Mouse (Mus musculus): ENCODE measurements around the gene Mtcl1.

Mtcl1 gene

GRCm38 (mm10) chr17:66449460-66450341 is at the start of gene Mtcl1:
Gene Mtcl1, minus strand, starts transcription at chr17:66449750.
- in situ Hi-C loops (cut with MboI; ENCODE audit: low sequenced_read_pairs), result no loop called here

- in situ Hi-C loops (cut with MboI; ENCODE audit: low sequenced_read_pairs), result no loop called here
These were observed 49.0 kb upstream of the Mtcl1 start for GRCm38 (mm10) chr17:66498598-66498997.

- in situ Hi-C loops (cut with MboI; ENCODE audit: low sequenced_read_pairs), result no loop called here
These were observed 47.0 kb upstream of the Mtcl1 start for GRCm38 (mm10) chr17:66496589-66496988.

GRCm38 (mm10) chr17:66490022-66490601 is 40.6 kb upstream of the Mtcl1 start:
- in situ Hi-C loops (cut with MboI; ENCODE audit: low sequenced_read_pairs), result no loop called here

DNA sequence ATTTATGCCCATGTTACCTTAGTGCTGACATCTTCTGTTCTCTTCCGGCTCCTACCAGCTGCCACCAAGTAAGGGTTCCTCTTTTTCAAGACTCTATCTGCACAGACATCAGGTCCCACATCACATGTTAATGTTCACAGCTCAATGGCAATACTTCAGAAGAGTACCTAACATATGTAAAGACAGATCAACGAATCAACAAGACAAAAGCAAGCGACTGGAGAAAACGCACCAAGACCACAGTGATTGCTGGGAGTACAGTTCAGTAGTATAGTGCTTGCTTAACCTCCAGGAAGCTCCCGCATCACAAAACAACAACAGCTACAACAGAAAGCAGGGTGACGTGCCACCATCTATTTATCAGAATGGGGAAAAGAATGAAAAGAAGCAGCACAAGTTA is 37.0 kb upstream of the Mtcl1 start:
- in situ Hi-C loops (cut with MboI; ENCODE audit: low sequenced_read_pairs), result loop anchor here (5.0 kb wide), 1 partner anchor 249 kb away; no protein-coding TSS in a partner anchor

GRCm38 (mm10) chr17:66485742-66486141 is 36.2 kb upstream of the Mtcl1 start:
- in situ Hi-C loops (cut with MboI; ENCODE audit: low sequenced_read_pairs), result loop anchor here (5.0 kb wide), 1 partner anchor 248 kb away; no protein-coding TSS in a partner anchor

DNA sequence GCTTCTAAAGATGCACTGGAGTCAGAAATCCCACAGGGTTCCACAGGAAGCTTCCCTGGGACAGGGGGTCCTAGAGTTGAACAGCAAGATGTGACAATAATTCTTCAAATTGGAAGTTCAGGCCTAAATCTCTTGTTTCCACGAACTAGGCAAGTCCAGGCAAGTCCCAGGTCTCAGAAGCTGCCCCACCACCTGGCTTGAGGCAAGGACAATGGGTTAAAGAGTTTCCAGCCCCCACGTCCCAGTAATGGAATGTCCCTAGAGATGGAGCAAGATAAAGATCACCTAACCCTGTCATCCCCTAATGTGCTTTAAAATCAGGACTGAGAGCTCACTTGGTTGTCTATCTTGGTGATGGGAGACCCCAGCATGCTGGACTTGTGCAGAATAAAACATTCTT is 35.4 kb upstream of the Mtcl1 start:
- in situ Hi-C loops (cut with MboI; ENCODE audit: low sequenced_read_pairs), result loop anchor here (5.0 kb wide), 1 partner anchor 248 kb away; no protein-coding TSS in a partner anchor

DNA sequence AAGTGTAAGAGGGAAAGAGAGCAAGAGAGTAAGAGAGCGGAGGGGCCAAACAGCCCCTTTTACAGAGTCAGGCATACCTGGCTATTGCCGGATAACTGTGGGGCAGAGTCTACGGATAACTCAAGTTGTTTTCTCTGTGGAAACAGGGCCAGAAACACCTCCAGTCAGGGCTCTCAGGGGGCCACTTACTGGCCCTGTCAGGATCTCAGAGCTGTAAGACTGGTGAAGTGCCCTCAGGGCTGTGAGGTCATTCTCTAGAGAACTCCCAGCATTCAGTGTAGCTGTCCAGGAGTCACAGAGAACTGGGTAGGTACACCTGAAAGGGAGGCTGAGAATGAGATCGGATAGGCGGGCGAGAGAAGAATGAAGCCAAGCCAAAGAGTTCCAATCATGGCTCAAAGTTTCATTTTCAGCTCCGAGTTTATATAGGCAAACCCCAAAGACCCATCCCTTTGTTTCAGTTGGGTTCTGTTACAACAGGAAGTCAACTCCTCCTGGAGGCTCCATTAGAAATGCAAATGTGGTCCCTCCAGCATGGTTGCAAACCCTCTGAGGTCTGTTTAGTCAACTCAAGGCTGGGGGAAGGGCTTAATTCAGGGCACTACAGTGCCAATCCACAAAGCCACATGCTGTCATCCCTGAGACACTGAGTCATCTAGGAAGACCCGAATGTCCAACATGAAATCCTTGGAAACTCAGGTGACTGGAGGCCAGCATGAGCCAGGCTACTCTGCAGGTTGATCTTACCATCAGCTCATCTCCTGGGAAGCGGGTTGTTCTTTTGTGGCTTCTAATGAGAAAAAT is 34.3 kb upstream of the Mtcl1 start:
- in situ Hi-C loops (cut with MboI; ENCODE audit: low sequenced_read_pairs), result no loop called here

DNA sequence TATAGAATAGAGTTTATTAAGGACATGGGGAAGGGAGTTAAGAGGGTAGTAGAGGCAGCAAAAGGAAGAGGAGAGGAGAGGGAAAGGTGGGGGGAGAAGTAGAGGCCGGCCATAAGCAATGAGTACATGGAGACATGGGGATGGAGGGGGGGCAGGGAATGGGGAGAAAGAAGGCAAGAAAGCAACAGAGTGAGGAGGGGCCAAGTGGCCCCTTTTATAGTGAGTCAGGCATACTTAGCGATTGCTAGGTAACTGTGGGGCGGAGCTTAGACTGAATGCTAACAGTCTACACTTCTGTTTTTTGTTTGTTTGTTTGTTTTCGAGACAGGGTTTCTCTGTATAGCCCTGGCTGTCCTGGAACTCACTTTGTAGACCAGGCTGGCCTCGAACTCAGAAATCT is 31.7 kb upstream of the Mtcl1 start:
- in situ Hi-C loops (cut with MboI; ENCODE audit: low sequenced_read_pairs), result no loop called here

- in situ Hi-C loops (cut with MboI; ENCODE audit: low sequenced_read_pairs), result no loop called here
These were observed 31.1 kb upstream of the Mtcl1 start for GRCm38 (mm10) chr17:66480491-66481278.

- in situ Hi-C loops (cut with MboI; ENCODE audit: low sequenced_read_pairs), result no loop called here
These were observed 30.4 kb upstream of the Mtcl1 start for GRCm38 (mm10) chr17:66479813-66480490.

- in situ Hi-C loops (cut with MboI; ENCODE audit: low sequenced_read_pairs), result no loop called here
These were observed 29.8 kb upstream of the Mtcl1 start for GRCm38 (mm10) chr17:66479311-66479710.

DNA sequence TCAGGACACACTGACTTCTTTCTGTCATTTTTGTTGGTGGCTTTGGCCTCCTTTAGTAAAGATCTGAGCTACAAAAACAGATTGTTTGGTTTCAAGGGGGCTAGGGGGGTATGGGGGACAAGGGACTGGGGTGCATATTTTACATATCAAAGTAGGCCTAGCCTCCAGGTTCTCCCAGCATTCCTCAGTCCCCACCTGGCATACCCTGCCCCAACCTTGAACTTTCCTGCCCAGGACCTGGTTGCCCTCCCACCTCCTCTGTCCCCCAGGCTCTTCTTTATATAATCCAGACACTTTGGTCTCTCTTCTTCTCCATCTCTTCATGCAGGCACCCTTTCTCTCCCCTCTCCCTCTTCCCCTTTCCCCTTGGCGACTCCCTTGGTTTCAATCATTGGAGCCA is 23.7 kb upstream of the Mtcl1 start:
- in situ Hi-C loops (cut with MboI; ENCODE audit: low sequenced_read_pairs), result no loop called here

DNA sequence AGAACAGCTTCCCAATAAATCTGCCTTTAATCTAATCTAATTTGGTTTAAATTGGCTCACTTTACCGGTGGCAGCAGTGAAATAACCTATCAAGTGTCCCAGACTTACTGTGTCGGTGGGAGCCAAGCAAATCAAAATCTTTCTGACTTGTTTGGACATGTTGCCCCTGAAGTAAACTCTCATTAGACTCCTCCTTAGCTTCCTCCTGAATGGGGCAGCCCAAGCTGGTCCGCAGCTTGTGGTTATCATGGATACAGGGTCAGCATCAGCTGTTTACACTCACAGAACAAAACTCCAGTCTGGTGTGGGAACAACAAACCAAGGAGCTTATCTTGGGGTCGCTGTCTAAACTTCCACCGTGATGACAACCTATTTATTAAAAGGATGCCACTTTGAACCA is 22.2 kb upstream of the Mtcl1 start:
- in situ Hi-C loops (cut with MboI; ENCODE audit: low sequenced_read_pairs), result no loop called here

- in situ Hi-C loops (cut with MboI; ENCODE audit: low sequenced_read_pairs), result no loop called here
These were observed 21.7 kb upstream of the Mtcl1 start for GRCm38 (mm10) chr17:66471252-66471651.

- in situ Hi-C loops (cut with MboI; ENCODE audit: low sequenced_read_pairs), result no loop called here
These were observed 20.5 kb upstream of the Mtcl1 start for GRCm38 (mm10) chr17:66470020-66470419.

DNA sequence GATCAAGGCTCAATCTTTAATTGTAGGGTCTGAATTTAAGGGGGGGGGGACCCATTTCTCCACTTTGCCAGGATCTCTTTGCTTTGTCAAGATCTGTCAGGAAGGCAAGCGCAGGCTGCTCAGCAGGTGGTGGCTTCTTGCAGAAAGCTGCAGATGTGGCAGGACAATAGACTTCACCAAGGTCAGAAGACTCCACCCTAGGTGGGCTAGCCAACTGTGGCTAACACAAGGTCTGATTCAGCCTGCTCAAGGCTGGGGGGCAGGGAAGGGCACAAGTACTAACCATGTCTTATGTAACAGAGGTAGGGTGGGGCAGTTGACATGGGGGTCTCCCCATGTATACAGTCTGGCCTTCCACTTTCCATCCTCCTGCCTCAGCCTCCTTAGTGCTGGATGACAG is 7.7 kb upstream of the Mtcl1 start:
- in situ Hi-C loops (cut with MboI; ENCODE audit: low sequenced_read_pairs), result no loop called here

DNA sequence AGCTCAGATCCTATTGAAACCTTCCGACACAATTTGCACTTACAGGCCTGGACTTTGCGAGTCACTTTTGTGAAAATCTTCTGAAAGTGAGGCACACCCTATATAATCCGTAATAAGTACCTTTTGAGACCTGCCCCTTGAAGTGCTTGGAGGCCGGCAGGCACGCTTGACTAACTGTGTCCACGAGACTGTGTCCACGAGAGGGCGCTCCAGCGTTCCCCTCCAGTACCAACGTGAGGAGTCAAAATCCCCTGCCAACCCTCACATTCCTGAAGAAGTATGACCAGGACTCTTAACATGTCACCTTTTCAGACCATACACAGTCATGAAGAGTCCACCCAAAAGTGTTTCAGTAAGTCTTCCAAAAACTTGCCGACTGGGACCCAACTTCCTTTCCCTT is 1.6 kb upstream of the Mtcl1 start:
- in situ Hi-C loops (cut with MboI; ENCODE audit: low sequenced_read_pairs), result no loop called here

- in situ Hi-C loops (cut with MboI; ENCODE audit: low sequenced_read_pairs), result no loop called here
These were observed 1.0 kb upstream of the Mtcl1 start for GRCm38 (mm10) chr17:66450526-66451070.
